Mouse (Mus musculus) midbrain, postnatal 0 days (tissue): Measurements from ENCODE around the gene Clrn1. TPM values are rescaled to one million over a fixed set of nuclear protein-coding genes. Genes with fewer than 3 reads are reported as not detected.

ENCODE experiments used
- ATAC-seq: fragments of 200-750 bp; cut with Nextera tagmentation; 2 replicates; pipeline ENCODE4 v1.8.0; 2017; ENCODE audit warnings: moderate number of reproducible peaks, mild to moderate bottlenecking, moderate TSS enrichment, moderate library complexity; ENCODE audit not compliant: low FRiP score
- DNase-seq: peaks from one replicate; pipeline ENCODE4 v3.0.0-alpha.2; 2015; ENCODE audit warnings: low spot score
- H3K27ac ChIP-seq: fragments of 300-500 bp; sonication (generic); 2 replicates; pipeline ENCODE4 v1.5.1; 2014; ENCODE audit warnings: low read depth, mild to moderate bottlenecking, low read length, mixed read lengths
- H3K27me3 ChIP-seq: fragments of 300-500 bp; sonication (generic); 2 replicates; pipeline ENCODE4 v1.6.1; 2014; ENCODE audit warnings: low read length, control low read depth, mixed read lengths; ENCODE audit not compliant: insufficient read depth
- H3K36me3 ChIP-seq: fragments of 300-500 bp; sonication (generic); 2 replicates; pipeline ENCODE4 v1.6.1; 2014; ENCODE audit warnings: low read length, control low read depth, mixed read lengths; ENCODE audit not compliant: insufficient read depth
- H3K4me1 ChIP-seq: fragments of 300-500 bp; sonication (generic); 2 replicates; pipeline ENCODE4 v1.6.1; 2014; ENCODE audit warnings: mild to moderate bottlenecking, control low read depth, antibody characterized with exemption, low read length, mixed read lengths; ENCODE audit not compliant: insufficient read depth
- H3K4me2 ChIP-seq: fragments of 300-500 bp; sonication (generic); 2 replicates; pipeline ENCODE4 v1.6.1; 2014; ENCODE audit warnings: low read depth, mild to moderate bottlenecking, low read length, mixed read lengths; ENCODE audit not compliant: poor library complexity, severe bottlenecking
- H3K4me3 ChIP-seq: fragments of 300-500 bp; sonication (generic); 2 replicates; pipeline ENCODE4 v1.5.1; 2014; ENCODE audit warnings: low read depth, mild to moderate bottlenecking, low read length, moderate library complexity
- H3K9ac ChIP-seq: fragments of 300-500 bp; sonication (generic); replicated peaks from 2 replicates; pipeline ENCODE4 v1.6.1; 2014; ENCODE audit warnings: mild to moderate bottlenecking, low read length, moderate library complexity, mixed read lengths; ENCODE audit not compliant: poor library complexity, severe bottlenecking
- H3K9me3 ChIP-seq: fragments of 300-500 bp; sonication (generic); 2 replicates; pipeline ENCODE4 v1.6.1; 2016; ENCODE audit warnings: low read length, control low read depth
- CTCF ChIP-seq: IDR thresholded peaks from 2 replicates; pipeline ENCODE4 v1.5.1; 2016; ENCODE audit warnings: antibody characterized with exemption, mild to moderate bottlenecking
- WGBS: fragments of 180-500 bp; shearing (Covaris S2); extraction: QIAGEN DNeasy Blood & Tissue Kit; methylation state at CpG from one replicate; pipeline ENCODE4 v1.1.7; 2014; 5-methylcytosine and 5-hydroxymethylcytosine counted together
- polyA plus RNA-seq: library from polyadenylated mRNA; unstranded; fragments of >200 nt; fragmentation: Nextera tagmentation; extraction: Ambion mirVana; gene quantifications from 2 replicates; pipeline ENCODE4 v1.2.1, GENCODE M21; 2015
- total RNA-seq: library from RNA; depleted of rRNA; stranded (reverse); fragments of >200 nt; gene quantifications from 2 replicates; pipeline ENCODE4 v1.2.3, GENCODE M21; 2014

The Clrn1 gene
- total and polyA plus RNA-seq, 2 experiments from 2014 or later, result 0.44 to 1.9 TPM

GRCm38 (mm10) chr3:58862976-58863375 is 22.2 kb downstream of the Clrn1 start:
- Histone ChIP-seq H3K27me3 (no peaks in the 10 kb centered on the region), H3K9me3 (no peaks in the 10 kb centered on the region), H3K4me3 (no peak overlapping the region), H3K9ac (no peak overlapping the region), H3K36me3 (no peaks in the 10 kb centered on the region), H3K27ac (no peak overlapping the region), H3K4me1 (no peaks in the 10 kb centered on the region), H3K4me2 (no peak overlapping the region)
- DNase-seq (no peak), ATAC-seq (no peak)
- TF ChIP-seq CTCF, result no peak
- 62% methylated on average over 2 of the region's 2 CpGs for WGBS

GRCm38 (mm10) chr3:58843415-58843814 is 41.7 kb downstream of the Clrn1 start:
- no peaks in the 10 kb centered on the region for H3K9me3 ChIP-seq
- no peak overlapping the region for H3K9ac ChIP-seq
- H3K4me3 ChIP-seq, result no peak overlapping the region
- H3K36me3 ChIP-seq, result no peaks in the 10 kb centered on the region
- no peak overlapping the region for H3K4me2 ChIP-seq
- 63% methylated on average over 1 of the region's 1 CpGs for WGBS
- no peak overlapping the region for H3K27ac ChIP-seq
- no peaks in the 10 kb centered on the region for H3K4me1 ChIP-seq
- H3K27me3 ChIP-seq, result no peaks in the 10 kb centered on the region
- DNase-seq (peak; percentile 30), ATAC-seq (no peak)
- peak; percentile 60 for TF ChIP-seq CTCF

- Histone ChIP-seq H3K9ac (no peak overlapping the region), H3K4me1 (no peaks in the 10 kb centered on the region), H3K4me2 (no peak overlapping the region), H3K27me3 (no peaks in the 10 kb centered on the region), H3K4me3 (no peak overlapping the region), H3K9me3 (no peaks in the 10 kb centered on the region), H3K36me3 (no peaks in the 10 kb centered on the region), H3K27ac (no peak overlapping the region)
- ATAC-seq (no peak), DNase-seq (peak; percentile 47)
- no peak for TF ChIP-seq CTCF
- WGBS, result 88% methylated on average over 5 of the region's 5 CpGs
Observed at GRCm38 (mm10) chr3:58833442-58834160, 51.5 kb downstream of the Clrn1 start.

- no peak for ATAC-seq
- TF ChIP-seq CTCF, result no peak
- 84% methylated on average over 2 of the region's 2 CpGs for WGBS
Observed at GRCm38 (mm10) chr3:58832888-58833287, 52.3 kb downstream of the Clrn1 start.

GRCm38 (mm10) chr3:58831586-58831985 is 53.6 kb downstream of the Clrn1 start:
- no peaks in the 10 kb centered on the region for H3K27me3 ChIP-seq
- DNase-seq, result no peak
- no peaks in the 10 kb centered on the region for H3K9me3 ChIP-seq
- WGBS, result 89% methylated on average over 5 of the region's 5 CpGs
- no peak overlapping the region for H3K4me2 ChIP-seq
- no peak overlapping the region for H3K27ac ChIP-seq
- no peak overlapping the region for H3K4me3 ChIP-seq
- no peak for ATAC-seq
- H3K36me3 ChIP-seq, result no peaks in the 10 kb centered on the region
- H3K4me1 ChIP-seq, result no peaks in the 10 kb centered on the region
- no peak overlapping the region for H3K9ac ChIP-seq
- TF ChIP-seq CTCF, result no peak

More at GRCm38 (mm10) chr3:58832888-58833287, 52.3 kb downstream of the Clrn1 start:
- H3K4me1 ChIP-seq, result no peaks in the 10 kb centered on the region
- no peak overlapping the region for H3K4me2 ChIP-seq
- H3K27me3 ChIP-seq, result no peaks in the 10 kb centered on the region
- peak; percentile 34 for DNase-seq
- H3K9ac ChIP-seq, result no peak overlapping the region
- H3K27ac ChIP-seq, result no peak overlapping the region
- no peaks in the 10 kb centered on the region for H3K9me3 ChIP-seq
- H3K4me3 ChIP-seq, result no peak overlapping the region
- H3K36me3 ChIP-seq, result no peaks in the 10 kb centered on the region

- no peak overlapping the region for H3K9ac ChIP-seq
- H3K4me1 ChIP-seq, result no peaks in the 10 kb centered on the region
- DNase-seq, result no peak
- H3K27me3 ChIP-seq, result no peaks in the 10 kb centered on the region
- no peaks in the 10 kb centered on the region for H3K9me3 ChIP-seq
- no peak for TF ChIP-seq CTCF
- H3K4me2 ChIP-seq, result no peak overlapping the region
- WGBS, result 86% methylated on average over 1 of the region's 1 CpGs
- H3K27ac ChIP-seq, result no peak overlapping the region
- H3K36me3 ChIP-seq, result no peaks in the 10 kb centered on the region
- H3K4me3 ChIP-seq, result no peak overlapping the region
- no peak for ATAC-seq
Observed at GRCm38 (mm10) chr3:58829926-58830325, 55.2 kb downstream of the Clrn1 start.
